Mouse (Mus musculus) testis, postnatal 10 days (tissue): ENCODE results near the gene Eif4e.
A peak's percentile ranks its signal among the peaks of the same experiment; 100 is the strongest.
"Not testable (repeated sequence)": the region's sequence is repeated elsewhere in the genome, so short reads cannot be mapped to it uniquely, and the experiment has no call there.

Experiments
- DNase-seq: peaks from one replicate; pipeline ENCODE4 v3.0.0; 2021; ENCODE audit warnings: low spot score

Eif4e gene

GRCm38 (mm10) chr3:138517881-138518280 is 8.1 kb upstream of the Eif4e start:
- DNase-seq: no peak

- no peak for DNase-seq
Measured at GRCm38 (mm10) chr3:138519218-138519617, 6.8 kb upstream of the Eif4e start.

- DNase-seq: no peak
Measured at GRCm38 (mm10) chr3:138523956-138524355, 2.0 kb upstream of the Eif4e start.

- no peak for DNase-seq
Measured at GRCm38 (mm10) chr3:138525494-138525893, 485 bp upstream of the Eif4e start.

- peak; percentile 96 for DNase-seq
Measured at GRCm38 (mm10) chr3:138526916-138527666, 1.1 kb downstream of the Eif4e start.

- DNase-seq: peak; percentile 81
Measured at GRCm38 (mm10) chr3:138527667-138528231, 1.8 kb downstream of the Eif4e start.

- no peak for DNase-seq
Measured at GRCm38 (mm10) chr3:138528265-138528664, 2.3 kb downstream of the Eif4e start.

- DNase-seq: no peak
Measured at GRCm38 (mm10) chr3:138530578-138531478, 4.8 kb downstream of the Eif4e start.

- DNase-seq: no peak
Measured at GRCm38 (mm10) chr3:138531479-138532181, 5.7 kb downstream of the Eif4e start.

- DNase-seq: no peak
Measured at GRCm38 (mm10) chr3:138532764-138533163, 6.8 kb downstream of the Eif4e start.

GRCm38 (mm10) chr3:138536031-138536430 is 10.1 kb downstream of the Eif4e start:
- no peak for DNase-seq

GRCm38 (mm10) chr3:138542621-138543020 is 16.6 kb downstream of the Eif4e start:
- DNase-seq: no peak

- DNase-seq: no peak
Measured at GRCm38 (mm10) chr3:138544117-138544516, 18.1 kb downstream of the Eif4e start.

- no peak for DNase-seq
Measured at GRCm38 (mm10) chr3:138546678-138547077, 20.7 kb downstream of the Eif4e start.

- DNase-seq: no peak
Measured at GRCm38 (mm10) chr3:138549045-138549444, 23.1 kb downstream of the Eif4e start.

- no peak for DNase-seq
Measured at GRCm38 (mm10) chr3:138550336-138551123, 24.6 kb downstream of the Eif4e start.

- not testable (repeated sequence) for DNase-seq
Measured at GRCm38 (mm10) chr3:138555279-138555678, 29.3 kb downstream of the Eif4e start.

GRCm38 (mm10) chr3:138558529-138558928 is 32.5 kb downstream of the Eif4e start:
- DNase-seq: peak; percentile 46

- no peak for DNase-seq
Measured at GRCm38 (mm10) chr3:138560242-138560641, 34.3 kb downstream of the Eif4e start.

GRCm38 (mm10) chr3:138560886-138561285 is 34.9 kb downstream of the Eif4e start:
- no peak for DNase-seq

- no peak for DNase-seq
Measured at GRCm38 (mm10) chr3:138578867-138579266, 52.9 kb downstream of the Eif4e start.
